Mouse (Mus musculus): Measurements from ENCODE around the gene 4930447C04Rik. TPM values are rescaled to one million over a fixed set of nuclear protein-coding genes. Genes with fewer than 3 reads are reported as not detected.

The 4930447C04Rik gene
- polyA plus RNA-seq, 1 experiment, result 36.3 TPM

DNA sequence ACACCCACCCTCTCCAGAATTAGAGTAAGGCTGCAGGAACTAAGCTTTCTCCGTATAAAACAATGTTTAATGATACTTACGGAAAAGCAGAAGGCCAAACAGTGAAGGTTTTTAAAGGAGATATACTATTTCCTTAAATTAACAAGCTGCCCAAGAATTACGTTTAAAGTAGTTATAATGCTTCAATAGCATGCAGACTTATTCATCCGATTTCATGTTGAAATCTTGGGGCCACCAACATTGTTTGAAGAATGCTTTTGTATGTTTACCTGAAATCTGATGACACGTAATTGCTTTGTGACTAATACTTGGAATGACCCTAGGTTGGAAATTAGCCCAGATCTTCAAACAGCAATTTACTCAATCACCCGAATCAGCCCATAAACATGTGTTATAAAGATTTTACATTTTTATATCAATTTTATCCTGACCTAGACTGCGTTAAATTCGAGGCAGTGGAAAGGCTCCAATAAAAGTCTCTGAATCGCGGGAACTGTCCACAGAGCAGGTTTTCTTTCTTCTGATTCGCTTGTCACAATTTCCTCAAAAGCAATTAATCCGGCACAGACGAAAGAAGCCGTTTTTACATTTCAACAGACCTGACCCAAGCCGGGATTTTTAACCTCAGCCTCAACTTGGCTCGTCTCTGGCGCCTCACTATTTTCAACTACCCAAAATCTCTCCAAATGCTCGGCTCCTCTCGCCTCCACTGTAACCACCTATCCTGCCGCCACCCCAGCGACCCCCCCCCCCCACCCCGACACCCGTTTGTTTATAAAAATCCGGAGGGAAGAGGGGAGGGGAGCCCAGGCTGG is 4.0 kb upstream of the 4930447C04Rik start:
- DNase-seq (ENCODE audit: extremely low spot score in 1 of 2, low spot score in 1 of 2), result no peak

DNA sequence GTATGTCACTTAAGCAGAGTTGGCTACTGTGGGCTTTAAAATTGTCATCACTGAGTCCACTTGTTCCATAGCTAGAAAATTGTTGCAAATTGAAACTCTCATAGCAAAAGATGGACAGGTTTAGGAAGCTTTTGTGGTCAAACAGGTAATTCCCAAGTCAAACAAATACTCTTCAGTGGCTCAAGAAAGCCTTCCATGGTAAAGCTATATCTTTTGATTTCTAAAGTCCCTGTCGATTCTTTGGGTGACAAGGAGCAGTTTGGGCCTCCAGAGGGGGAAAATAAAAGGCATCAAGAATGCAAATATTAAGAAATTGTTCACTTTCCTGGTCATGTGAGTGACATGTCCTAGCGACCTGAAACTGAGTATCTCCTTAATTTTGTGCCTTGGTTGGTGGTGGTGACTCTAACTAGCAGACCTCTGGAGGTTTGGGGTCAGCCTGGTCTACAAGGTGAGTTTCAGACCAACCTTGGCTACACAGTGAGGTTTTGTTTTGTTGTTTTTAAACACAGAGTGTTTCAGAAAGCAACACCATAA is 3.1 kb upstream of the 4930447C04Rik start:
- no peak for DNase-seq (ENCODE audit: extremely low spot score in 1 of 2, low spot score in 1 of 2)

DNA sequence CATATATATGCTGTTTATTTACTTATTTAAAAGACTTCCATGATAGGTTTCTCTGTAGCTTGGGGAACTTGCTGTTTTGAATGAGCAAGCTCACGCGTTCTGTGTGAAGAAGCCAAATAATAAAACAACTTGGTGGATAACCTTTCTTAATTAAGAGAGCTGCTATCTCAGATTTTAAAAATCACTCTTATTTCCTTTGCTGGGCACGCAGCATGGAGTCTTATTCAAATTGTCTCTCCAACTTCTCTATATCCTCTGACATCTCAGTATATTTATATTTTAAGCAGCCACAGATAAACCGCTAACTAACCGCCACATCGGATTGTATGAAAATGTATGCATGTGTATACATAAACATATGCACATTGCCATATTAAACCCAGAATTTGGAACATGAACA is 1.6 kb upstream of the 4930447C04Rik start:
- DNase-seq (ENCODE audit: extremely low spot score in 1 of 2, low spot score in 1 of 2), result no peak

DNA sequence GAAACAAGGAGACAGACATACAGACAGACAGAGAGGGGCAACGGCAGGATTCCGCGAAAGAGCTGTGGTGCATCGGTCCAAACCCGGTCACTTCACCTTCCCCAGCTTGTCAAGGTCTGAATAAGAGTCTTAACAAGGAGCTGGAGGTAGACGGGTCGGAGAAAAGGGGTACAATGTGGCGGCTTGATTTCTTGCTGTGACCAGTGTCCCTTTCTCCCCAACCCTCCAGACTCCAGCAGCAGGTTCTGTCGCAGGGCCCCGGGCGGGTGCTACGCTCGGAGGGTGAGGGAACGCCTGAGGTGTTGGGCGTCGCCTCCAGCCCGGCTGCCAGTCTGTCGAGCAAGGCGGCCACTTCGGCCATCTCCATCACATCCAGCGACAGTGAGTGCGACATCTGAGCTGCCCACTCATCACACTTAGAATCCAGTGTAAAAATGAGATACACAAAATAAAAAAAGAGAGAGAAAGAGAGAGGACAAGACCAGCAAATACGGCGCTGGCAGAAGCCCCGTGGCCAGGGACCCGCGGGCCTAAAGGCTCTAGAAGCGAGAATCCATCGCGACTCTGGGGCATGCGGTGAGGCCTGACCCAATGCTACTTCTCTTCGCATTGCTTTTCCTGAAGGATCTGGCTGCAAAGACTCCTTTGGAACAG is 951 bp upstream of the 4930447C04Rik start:
- no peak for DNase-seq (ENCODE audit: extremely low spot score in 1 of 2, low spot score in 1 of 2)

DNA sequence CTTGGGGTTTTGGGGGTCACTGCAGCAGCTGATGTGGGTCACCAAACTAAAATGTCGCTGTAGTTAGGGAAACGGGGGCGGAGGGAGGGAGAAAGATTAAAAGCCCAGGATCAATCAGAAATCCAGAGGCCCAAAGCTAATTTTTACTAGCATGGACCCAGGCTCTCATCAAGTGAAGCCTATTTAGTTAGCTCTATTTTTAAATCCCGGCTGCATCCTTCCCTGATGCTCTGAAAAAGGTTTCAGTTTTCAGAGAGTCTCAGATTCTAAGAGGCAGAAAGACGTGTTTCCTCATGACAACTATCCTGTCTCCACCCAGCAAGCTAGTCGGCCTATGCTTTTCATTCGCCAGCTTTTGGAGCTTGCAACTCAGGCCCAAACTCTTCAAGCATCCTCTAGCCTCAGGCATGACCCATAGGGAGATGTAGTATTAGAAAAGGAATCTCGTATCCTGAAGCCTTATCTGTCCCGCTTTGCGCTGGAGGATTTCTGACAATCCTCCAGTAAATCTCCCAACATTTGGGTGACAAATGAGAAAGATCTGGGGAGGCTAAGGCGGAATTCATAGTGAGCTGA is 336 bp upstream of the 4930447C04Rik start:
- no peak for DNase-seq (ENCODE audit: extremely low spot score in 1 of 2, low spot score in 1 of 2)

DNA sequence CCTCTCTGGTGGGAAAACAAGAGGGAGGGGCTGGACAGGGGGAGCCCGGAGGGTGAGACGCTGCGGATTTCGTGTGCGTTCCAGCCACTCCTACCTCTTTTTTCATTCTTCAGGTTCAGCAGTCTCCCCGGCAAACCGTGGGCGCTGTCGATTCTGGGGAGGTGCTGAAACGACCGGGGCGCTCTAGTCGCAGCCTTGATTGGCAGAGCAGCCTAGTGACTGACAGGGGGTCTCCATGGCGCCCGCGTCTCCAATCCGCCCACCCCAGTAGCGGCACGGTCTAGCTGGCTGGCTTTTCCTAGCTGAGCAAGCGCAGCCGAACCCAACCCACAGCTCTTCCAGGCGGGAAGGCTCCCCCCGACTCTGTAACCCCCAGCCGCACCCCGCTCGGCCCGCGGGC is 958 bp downstream of the 4930447C04Rik start, which contains the start of gene Six6:
Gene Six6 (plus strand): TSS at position 277 of the 400 bp plus-strand sequence.
- no peak for DNase-seq (ENCODE audit: extremely low spot score in 1 of 2, low spot score in 1 of 2)

DNA sequence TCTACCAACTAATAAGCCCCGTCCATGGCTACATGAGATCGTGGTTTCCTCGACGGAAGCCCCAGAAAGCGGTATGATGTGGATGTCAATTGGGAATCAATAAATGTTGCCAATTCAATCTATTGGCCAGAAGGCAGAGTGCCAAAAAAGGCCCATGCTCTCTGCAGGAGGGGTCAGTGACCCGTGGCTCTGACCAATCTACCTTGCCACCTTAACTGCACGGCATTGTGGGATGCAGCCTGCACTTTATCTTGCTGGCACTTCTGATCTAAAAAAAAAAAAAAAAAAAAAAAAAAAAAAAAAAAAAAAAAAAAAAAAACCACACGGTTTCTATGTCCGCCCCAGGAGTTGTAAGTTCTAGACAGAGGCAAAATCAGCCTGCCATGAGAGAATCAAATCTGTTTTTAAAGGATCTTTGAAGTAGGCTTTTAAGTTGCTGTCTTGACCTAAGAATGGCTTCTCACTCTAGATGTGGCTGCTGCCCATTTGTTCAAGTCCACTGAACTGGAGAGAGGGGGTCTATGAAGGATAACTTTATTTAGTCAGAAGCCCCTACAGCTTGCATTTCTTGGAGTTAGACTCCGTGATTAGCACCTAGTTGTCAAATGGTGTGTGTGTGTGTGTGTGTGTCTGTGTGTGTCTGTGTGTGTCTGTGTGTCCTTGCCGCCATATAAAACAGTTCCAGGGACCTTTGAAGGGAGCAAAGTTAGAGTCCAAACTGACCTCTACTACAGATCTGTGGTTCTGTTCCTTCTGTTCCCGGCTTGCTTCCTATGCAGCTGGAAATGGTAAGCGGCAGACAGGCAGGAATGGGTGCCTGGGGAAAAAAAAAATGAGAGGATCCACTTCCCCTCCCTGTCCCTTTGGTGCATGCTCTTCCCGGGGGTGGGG is 1.7 kb downstream of the 4930447C04Rik start:
- no peak for DNase-seq (ENCODE audit: extremely low spot score in 1 of 2, low spot score in 1 of 2)

DNA sequence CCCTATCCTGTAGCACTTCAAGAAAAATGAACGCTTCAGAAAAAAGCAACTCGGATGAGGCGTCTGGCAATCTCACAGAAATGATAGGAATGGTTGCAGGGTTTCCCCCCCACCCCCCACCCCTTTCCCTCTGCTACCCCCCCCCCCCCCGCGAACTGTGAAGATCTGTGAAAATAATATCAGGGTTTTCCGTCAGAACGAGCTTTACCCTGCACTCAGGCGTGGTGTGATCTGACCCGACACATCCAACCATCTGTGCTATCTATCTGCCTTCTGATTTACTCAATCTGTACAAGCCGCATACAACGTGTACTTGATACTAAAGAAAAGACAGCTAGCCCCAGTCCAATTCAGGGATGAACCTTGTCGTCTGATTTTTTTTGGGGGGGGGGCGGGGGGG is 2.4 kb downstream of the 4930447C04Rik start:
- no peak for DNase-seq (ENCODE audit: extremely low spot score in 1 of 2, low spot score in 1 of 2)

DNA sequence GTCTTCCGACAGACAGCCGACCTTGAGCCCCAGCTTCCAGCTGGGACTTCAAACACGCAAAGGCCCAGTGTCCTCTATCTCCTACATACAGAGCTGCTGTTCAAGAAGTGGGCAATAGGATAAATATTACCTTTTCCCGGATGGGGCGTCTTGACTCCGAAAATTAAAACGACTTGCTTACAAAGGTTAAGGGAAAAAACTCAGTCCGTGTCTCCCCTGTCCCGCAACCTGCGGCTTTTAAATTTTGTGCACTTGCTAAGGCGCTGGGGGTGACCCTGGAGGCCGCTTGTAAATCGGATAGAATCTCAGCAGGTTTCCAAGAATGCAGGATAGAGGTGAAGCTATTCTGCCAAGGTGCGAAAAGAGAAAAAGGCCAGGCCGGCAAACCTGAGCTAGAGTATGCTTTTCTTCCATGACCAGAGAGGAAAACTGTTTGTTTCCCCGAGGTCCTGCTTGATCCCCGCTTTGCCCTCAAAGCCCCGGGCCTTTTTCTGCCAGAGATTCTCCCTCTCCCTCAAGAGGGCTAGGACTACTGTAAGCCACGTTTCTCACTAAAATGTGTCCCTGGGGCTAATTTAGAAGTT is 2.9 kb downstream of the 4930447C04Rik start:
- no peak for DNase-seq (ENCODE audit: extremely low spot score in 1 of 2, low spot score in 1 of 2)

DNA sequence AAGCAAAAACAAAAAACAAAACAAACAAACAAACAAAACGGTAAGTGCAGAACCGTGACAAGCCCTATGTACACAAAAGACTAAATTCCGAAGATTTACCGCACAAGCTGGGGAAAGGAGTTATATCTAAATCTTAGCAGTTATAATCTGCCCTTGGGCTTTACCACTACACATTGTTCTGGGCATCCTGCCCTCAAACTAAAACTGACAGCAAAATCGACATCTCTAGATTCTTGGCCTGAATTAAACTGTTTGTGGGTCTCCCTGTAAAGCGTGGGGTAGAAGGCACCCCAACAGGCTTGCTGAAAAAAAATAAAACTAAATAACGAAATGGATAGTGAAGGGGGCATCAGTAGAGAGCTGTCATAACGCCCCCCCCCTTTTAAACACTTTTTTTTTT is 3.8 kb downstream of the 4930447C04Rik start:
- DNase-seq (ENCODE audit: extremely low spot score in 1 of 2, low spot score in 1 of 2), result no peak

DNA sequence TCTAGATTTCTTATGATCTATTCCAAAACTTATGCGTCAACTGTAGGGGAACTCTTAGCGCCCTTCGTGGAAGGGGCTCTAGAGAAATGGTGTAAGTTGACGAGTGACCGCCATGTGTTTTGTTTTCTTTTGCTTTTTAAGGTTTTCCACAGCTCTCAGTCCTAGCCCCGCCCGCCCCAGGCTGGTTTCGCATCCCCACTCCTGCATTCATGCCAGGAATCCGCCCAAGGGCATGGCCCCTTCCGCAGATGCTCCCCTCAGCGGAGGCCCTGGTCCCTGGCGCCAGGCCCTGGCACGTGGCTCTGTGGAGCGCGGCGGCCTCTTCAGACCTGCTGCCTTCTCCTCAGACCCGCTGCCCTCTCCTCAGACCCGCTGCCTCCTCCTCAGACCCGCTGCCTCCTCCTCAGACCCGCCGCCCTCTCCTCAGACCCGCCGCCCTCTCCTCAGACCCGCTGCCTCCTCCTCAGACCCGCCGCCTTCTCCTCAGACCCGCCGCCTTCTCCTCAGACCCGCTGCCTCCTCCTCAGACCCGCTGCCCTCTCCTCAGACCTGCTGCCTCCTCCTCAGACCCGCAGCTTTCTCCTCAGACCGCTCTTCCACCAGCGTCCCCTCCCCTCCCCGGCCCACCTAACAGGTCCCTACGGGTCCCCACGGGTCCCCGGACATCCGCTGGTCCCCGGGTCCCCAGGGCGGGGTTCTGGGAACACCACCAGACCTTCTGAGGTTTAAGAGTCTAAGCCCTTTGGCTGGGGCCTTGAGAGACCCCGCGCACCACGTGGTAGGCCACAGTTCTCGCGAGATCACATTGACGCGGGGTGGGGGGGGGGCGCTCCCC is 23.2 kb downstream of the 4930447C04Rik start:
- DNase-seq (ENCODE audit: extremely low spot score in 1 of 2, low spot score in 1 of 2), result no peak

DNA sequence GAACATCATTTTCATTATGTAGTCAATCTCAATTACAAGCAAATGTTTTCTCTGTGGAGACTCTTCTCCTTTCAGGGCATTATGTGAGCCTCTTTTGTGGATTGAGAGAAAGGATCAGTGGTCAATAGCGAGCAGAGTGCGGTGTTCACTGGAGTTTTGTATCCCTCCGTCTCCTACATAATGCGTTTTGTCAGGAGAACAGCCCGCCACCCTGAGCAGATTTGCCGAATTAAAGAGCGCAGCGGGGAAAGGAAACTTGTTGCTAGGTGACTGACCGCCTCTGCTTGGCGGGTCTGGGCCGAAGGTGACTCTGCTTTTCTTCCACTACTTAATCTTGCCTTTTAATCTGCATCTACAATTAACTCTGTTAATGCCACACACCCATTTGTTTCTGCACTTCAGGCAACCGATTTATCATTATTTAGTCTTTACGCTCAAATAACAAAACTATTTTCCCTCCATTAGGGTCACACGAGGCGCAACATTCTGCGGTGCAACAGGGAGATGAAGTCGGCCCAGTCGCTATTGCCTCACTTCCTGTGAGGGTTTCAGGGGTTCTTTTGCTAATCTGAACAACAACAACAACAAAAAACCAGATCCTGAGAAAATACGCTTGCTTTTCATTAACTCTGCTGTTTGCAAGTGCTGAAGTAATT is 86.1 kb downstream of the 4930447C04Rik start:
- DNase-seq (ENCODE audit: extremely low spot score in 1 of 2, low spot score in 1 of 2), result no peak

DNA sequence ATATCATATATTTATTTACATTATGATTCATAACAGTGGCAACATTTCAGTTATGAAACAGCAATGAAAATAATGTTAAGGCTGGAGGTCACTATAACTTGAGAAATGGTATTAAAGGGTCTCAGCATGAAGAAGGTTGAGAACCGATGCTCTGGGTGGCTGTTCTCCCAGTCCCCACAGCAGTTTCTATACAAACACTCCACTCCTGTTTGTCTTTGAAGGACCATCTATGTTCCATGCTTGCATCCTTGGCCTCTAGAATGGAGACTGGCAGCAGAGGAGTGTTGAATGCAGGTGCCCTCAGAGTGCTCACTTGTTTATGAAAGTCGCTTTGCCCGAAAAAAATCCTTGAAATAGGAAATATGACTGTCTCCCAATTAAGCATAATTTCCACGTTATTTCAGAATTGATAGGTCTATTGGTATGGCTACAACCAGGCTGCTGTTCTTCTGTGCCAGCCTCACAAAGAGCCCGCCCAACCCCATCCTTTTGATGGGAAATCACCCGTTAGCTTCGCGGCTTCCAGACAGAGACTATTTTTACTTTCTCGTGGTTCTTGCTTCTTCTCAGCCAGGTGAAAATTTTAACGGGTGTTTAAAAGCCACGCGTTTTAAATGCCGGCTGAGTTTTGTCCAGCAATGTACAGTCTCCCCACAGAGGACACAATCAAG is 87.0 kb downstream of the 4930447C04Rik start:
- DNase-seq (ENCODE audit: extremely low spot score in 1 of 2, low spot score in 1 of 2), result no peak

DNA sequence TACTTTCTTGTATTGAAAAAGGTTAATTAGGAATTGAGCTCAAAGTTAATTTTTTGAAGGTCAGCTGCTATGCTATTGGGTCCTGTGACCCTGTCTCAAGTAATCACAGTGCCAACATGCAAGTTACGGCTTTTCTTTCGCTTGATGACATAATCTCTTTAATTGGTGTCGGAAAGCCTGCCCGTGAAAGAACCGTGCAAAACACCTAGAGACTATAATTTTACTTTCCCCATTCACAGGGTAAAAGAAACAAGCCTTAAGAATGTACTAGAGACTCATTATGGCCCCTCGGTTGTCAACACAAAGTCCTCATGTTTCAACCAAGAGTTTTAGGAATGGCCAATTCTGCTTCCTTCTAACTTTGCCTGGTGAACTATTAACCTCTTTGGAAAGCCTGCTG is 88.3 kb downstream of the 4930447C04Rik start:
- no peak for DNase-seq (ENCODE audit: extremely low spot score in 1 of 2, low spot score in 1 of 2)

DNA sequence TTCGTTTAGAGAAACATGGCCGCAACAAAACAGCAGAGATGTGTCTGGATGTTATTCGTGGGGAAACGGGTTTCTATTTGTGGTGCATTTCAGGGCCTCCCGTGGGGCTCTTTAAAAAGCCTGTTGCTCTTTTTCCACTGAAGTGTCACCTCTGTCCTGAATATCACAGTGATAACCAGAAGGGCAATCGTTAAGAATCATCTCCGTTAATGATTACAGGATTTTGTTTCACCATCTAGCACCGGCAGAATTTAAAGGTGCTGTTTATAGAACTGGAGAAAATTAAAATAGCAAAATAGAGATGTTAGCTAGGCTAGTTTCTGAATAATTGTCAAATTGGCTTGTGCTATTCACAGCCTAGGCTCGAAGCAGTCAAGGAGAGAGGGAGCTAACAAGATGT is 90.4 kb downstream of the 4930447C04Rik start:
- DNase-seq (ENCODE audit: extremely low spot score in 1 of 2, low spot score in 1 of 2), result no peak

DNA sequence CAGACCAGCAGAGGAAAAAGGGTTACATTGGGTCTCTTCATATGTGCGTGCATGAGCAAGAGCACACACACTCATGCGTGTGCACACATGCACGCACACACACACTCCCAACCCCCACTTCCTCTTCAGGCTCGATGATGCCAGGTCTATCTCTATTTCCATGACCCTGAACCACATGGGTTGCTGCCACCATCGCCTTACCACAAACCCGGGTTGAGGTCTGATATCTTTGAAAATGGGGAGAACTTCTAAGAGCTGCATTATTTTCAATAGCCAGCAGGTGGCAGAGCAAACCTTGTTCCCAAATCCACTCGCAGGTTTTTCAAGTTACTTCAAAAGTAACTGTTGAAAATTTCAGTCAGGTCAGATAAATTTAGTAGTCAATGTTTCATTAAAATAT is 92.8 kb downstream of the 4930447C04Rik start:
- DNase-seq (ENCODE audit: extremely low spot score in 1 of 2, low spot score in 1 of 2), result peak in 1 of 2 experiments; percentile 72

DNA sequence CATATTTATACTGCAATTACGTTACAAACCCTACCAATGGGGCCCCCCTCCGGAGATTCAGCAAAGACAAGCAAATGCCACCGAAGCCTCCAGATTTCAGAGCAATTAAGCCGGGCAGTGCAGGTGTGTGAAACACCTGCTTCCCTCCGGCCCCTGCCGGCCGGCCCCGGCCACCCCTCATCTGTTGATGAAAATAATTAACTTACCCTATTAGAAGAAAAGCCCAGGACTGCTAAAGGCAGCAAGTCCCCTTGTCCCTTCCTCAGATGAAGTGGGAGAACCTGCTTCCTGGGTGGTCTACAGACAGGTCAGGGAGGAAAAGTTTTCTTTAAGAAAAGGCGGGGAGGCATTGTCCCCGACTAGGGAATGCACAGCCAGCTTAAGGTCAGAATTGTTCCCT is 94.6 kb downstream of the 4930447C04Rik start:
- DNase-seq (ENCODE audit: extremely low spot score in 1 of 2, low spot score in 1 of 2), result no peak

DNA sequence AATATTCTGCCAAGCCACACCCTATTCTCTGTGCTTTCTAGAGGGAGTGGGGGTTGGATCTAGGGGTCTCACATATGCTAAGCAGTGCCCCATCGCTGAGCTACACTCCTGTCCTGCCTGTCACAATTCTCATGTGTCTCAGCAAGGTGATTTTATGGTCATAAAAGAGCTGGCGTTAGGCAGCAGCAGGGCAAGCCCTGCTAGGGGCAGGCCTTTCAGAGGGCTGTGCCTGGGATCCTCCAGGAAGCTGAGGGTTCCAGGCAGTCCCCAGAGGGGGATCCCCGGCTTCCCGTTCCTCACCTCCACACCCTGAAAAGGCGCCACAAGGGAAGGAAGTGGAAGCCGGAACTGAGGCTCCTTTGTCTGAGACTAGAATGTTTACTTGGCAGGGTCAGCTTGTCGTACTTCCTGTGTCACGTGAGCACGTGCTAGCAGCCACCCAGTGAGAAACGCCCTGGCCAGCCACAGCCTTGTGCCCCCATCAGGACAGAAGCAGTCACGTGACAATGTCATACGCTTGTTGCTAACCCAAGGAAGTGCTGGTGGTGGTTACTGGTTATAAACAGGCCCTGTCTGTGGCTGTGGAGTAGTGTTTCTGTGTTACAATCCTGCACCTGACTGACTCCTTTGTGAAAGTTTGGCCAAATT is 96.5 kb downstream of the 4930447C04Rik start:
- DNase-seq (ENCODE audit: extremely low spot score in 1 of 2, low spot score in 1 of 2), result no peak
